Mouse (Mus musculus) cerebellum, adult 2 months (tissue): ENCODE measurements at regions not wholly inside any gene's neighbourhood (a gene's known extent, or its start where the extent isn't known, plus 50 kb on each side); places are given as distances from the start of the nearest gene placed in this dataset.

Source experiments
- DNase-seq, 2 experiments: peaks; one replicate each; pipeline ENCODE4 v3.0.0; 2021
- H3K27ac ChIP-seq: fragments of 200-500 bp; 2 replicates; pipeline ENCODE4 v1.5.1; 2012; ENCODE audit warnings: low read length, control low read depth, inconsistent platforms; ENCODE audit not compliant: insufficient read depth
- H3K27me3 ChIP-seq: fragments of 200-500 bp; 2 replicates; pipeline ENCODE4 v1.6.1; 2012; ENCODE audit warnings: inconsistent platforms, mild to moderate bottlenecking, low read length, moderate library complexity; ENCODE audit not compliant: control insufficient read depth, insufficient read depth
- H3K4me1 ChIP-seq: fragments of 200-500 bp; 2 replicates; pipeline ENCODE4 v1.6.1; 2011; ENCODE audit warnings: low read length; ENCODE audit not compliant: control insufficient read depth, insufficient read depth
- H3K4me3 ChIP-seq: fragments of 200-500 bp; replicated peaks from 2 replicates; pipeline ENCODE3; 2011; ENCODE audit warnings: mild to moderate bottlenecking, low read depth, low read length, control low read depth; ENCODE audit not compliant: insufficient read depth
- CTCF ChIP-seq: fragments of 200-500 bp; IDR thresholded peaks from 2 replicates; pipeline ENCODE4 v1.5.1; 2011; ENCODE audit warnings: low read depth, mild to moderate bottlenecking, control low read depth, low read length, moderate library complexity, borderline replicate concordance; ENCODE audit not compliant: insufficient read depth
- POLR2A ChIP-seq: fragments of 200-500 bp; IDR thresholded peaks from 2 replicates; pipeline ENCODE4 v1.6.1; 2011; ENCODE audit warnings: low read length, control low read depth, borderline replicate concordance; ENCODE audit not compliant: insufficient read depth
- WGBS: fragments of 180-500 bp; shearing (Covaris S2); methylation state at CpG from one replicate; pipeline ENCODE4 v1.1.7; 2018; 5-methylcytosine and 5-hydroxymethylcytosine counted together

GRCm38 (mm10) chr16:50696052-50696451 is 105.1 kb upstream of the Ccdc54 start:
- Histone ChIP-seq H3K27ac (no peak overlapping the region), H3K4me3 (no peak overlapping the region), H3K4me1 (no peaks in the 10 kb centered on the region), H3K27me3 (no peaks in the 10 kb centered on the region; the same call in 1 of the 2 replicates)
- no peak for DNase-seq
- 85% methylated on average over 4 of the region's 4 CpGs for WGBS
- TF ChIP-seq CTCF (no peak), POLR2A (no peak)

- no peaks in the 10 kb centered on the region for H3K4me1 ChIP-seq
- no peaks in the 10 kb centered on the region; the same call in 1 of the 2 replicates for H3K27me3 ChIP-seq
- 79% methylated on average over 2 of the region's 2 CpGs for WGBS
- no peak overlapping the region for H3K4me3 ChIP-seq
- no peak for DNase-seq
- TF ChIP-seq POLR2A, result no peak
- TF ChIP-seq CTCF, result no peak
- H3K27ac ChIP-seq, result no peak overlapping the region
These were observed 103.1 kb upstream of the Ccdc54 start for GRCm38 (mm10) chr16:50694045-50694444.

GRCm38 (mm10) chr16:50690818-50691217 is 99.9 kb upstream of the Ccdc54 start:
- H3K27ac ChIP-seq, result no peak overlapping the region
- no peaks in the 10 kb centered on the region; the same call in 1 of the 2 replicates for H3K27me3 ChIP-seq
- WGBS, result 88% methylated on average over 7 of the region's 7 CpGs
- DNase-seq, result no peak
- no peak overlapping the region for H3K4me3 ChIP-seq
- H3K4me1 ChIP-seq, result no peaks in the 10 kb centered on the region
- TF ChIP-seq POLR2A, result no peak
- TF ChIP-seq CTCF, result no peak

GRCm38 (mm10) chr16:50689525-50689924 is 98.6 kb upstream of the Ccdc54 start:
- no peak overlapping the region for H3K27ac ChIP-seq
- WGBS, result 59% methylated on average over 10 of the region's 10 CpGs
- DNase-seq, result no peak
- TF ChIP-seq CTCF, result no peak
- TF ChIP-seq POLR2A, result no peak
- H3K4me3 ChIP-seq, result no peak overlapping the region
- H3K4me1 ChIP-seq, result no peaks in the 10 kb centered on the region
- H3K27me3 ChIP-seq, result no peaks in the 10 kb centered on the region

- Histone ChIP-seq H3K4me3 (peak overlapping the region; percentile 38), H3K27ac (no peak overlapping the region), H3K27me3 (no peaks in the 10 kb centered on the region), H3K4me1 (no peaks in the 10 kb centered on the region)
- TF ChIP-seq POLR2A, result no peak
- TF ChIP-seq CTCF, result no peak
- no peak for DNase-seq
- WGBS, result 70% methylated on average over 11 of the region's 11 CpGs
These were observed 98.0 kb upstream of the Ccdc54 start for GRCm38 (mm10) chr16:50688818-50689506.

GRCm38 (mm10) chr16:50679698-50680097 is 88.7 kb upstream of the Ccdc54 start:
- H3K4me1 ChIP-seq, result no peaks in the 10 kb centered on the region
- 93% methylated on average over 6 of the region's 6 CpGs for WGBS
- no peaks in the 10 kb centered on the region for H3K27me3 ChIP-seq
- no peak for DNase-seq
- TF ChIP-seq CTCF (no peak), POLR2A (no peak)
- H3K4me3 ChIP-seq, result no peak overlapping the region
- H3K27ac ChIP-seq, result no peak overlapping the region

GRCm38 (mm10) chr16:50673339-50673738 is 82.4 kb upstream of the Ccdc54 start:
- WGBS, result 82% methylated on average over 5 of the region's 5 CpGs
- H3K27ac ChIP-seq, result no peak overlapping the region
- no peaks in the 10 kb centered on the region for H3K4me1 ChIP-seq
- no peak for TF ChIP-seq CTCF
- no peak for TF ChIP-seq POLR2A
- no peaks in the 10 kb centered on the region for H3K27me3 ChIP-seq
- H3K4me3 ChIP-seq, result no peak overlapping the region
- no peak for DNase-seq

GRCm38 (mm10) chr16:50672713-50673112 is 81.8 kb upstream of the Ccdc54 start:
- no peak for TF ChIP-seq CTCF
- H3K27me3 ChIP-seq, result no peaks in the 10 kb centered on the region
- no peaks in the 10 kb centered on the region for H3K4me1 ChIP-seq
- no peak overlapping the region for H3K4me3 ChIP-seq
- H3K27ac ChIP-seq, result no peak overlapping the region
- no peak for DNase-seq
- 61% methylated on average over 5 of the region's 5 CpGs for WGBS
